Mouse (Mus musculus) limb, embryonic 13.5 days (tissue): ENCODE measurements around the gene Hira. TPM values are rescaled to one million over a fixed set of nuclear protein-coding genes. Genes with fewer than 3 reads are reported as not detected.
"Not testable (repeated sequence)": the region's sequence is repeated elsewhere in the genome, so short reads cannot be mapped to it uniquely, and the experiment has no call there.

Experiments used
- ATAC-seq: fragments of 200-750 bp; cut with Nextera tagmentation; 2 replicates; pipeline ENCODE4 v1.8.0; 2017; ENCODE audit warnings: low read depth, moderate number of reproducible peaks, moderate TSS enrichment; ENCODE audit not compliant: low FRiP score
- H3K27ac ChIP-seq: fragments of 300-500 bp; sonication (generic); 2 replicates; pipeline ENCODE4 v1.5.1; 2015; ENCODE audit warnings: inconsistent platforms, mild to moderate bottlenecking, moderate library complexity
- H3K27me3 ChIP-seq: fragments of 300-500 bp; sonication (generic); 2 replicates; pipeline ENCODE4 v1.6.1; 2015; ENCODE audit warnings: mild to moderate bottlenecking, inconsistent platforms
- H3K36me3 ChIP-seq: fragments of 300-500 bp; sonication (generic); 2 replicates; pipeline ENCODE4 v1.6.1; 2015; ENCODE audit warnings: inconsistent platforms, mild to moderate bottlenecking, moderate library complexity
- H3K4me1 ChIP-seq: fragments of 300-500 bp; sonication (generic); 2 replicates; pipeline ENCODE4 v1.6.1; 2015; ENCODE audit warnings: inconsistent platforms
- H3K4me2 ChIP-seq: fragments of 300-500 bp; sonication (generic); replicated peaks from 2 replicates; pipeline ENCODE4 v1.6.1; 2015; ENCODE audit warnings: inconsistent platforms, mild to moderate bottlenecking, moderate library complexity
- H3K4me3 ChIP-seq: fragments of 300-500 bp; sonication (generic); 2 replicates; pipeline ENCODE4 v1.5.1; 2015; ENCODE audit warnings: moderate library complexity, mild to moderate bottlenecking, inconsistent platforms
- H3K9ac ChIP-seq: fragments of 300-500 bp; sonication (generic); 2 replicates; pipeline ENCODE4 v1.6.1; 2015; ENCODE audit warnings: mild to moderate bottlenecking, inconsistent platforms
- H3K9me3 ChIP-seq: fragments of 300-500 bp; sonication (generic); 2 replicates; pipeline ENCODE4 v1.6.1; 2016; ENCODE audit warnings: inconsistent platforms
- WGBS: fragments of 180-500 bp; shearing (Covaris S2); methylation state at CpG from one replicate; pipeline ENCODE4 v1.1.7; 2015; 5-methylcytosine and 5-hydroxymethylcytosine counted together
- polyA plus RNA-seq: library from polyadenylated mRNA; unstranded; fragments of >200 nt; fragmentation: Nextera tagmentation; extraction: Ambion mirVana; gene quantifications from 2 replicates; pipeline ENCODE4 v1.2.1, GENCODE M21; 2015

Hira gene
- 18.9 TPM in 2 replicates for polyA plus RNA-seq

DNA sequence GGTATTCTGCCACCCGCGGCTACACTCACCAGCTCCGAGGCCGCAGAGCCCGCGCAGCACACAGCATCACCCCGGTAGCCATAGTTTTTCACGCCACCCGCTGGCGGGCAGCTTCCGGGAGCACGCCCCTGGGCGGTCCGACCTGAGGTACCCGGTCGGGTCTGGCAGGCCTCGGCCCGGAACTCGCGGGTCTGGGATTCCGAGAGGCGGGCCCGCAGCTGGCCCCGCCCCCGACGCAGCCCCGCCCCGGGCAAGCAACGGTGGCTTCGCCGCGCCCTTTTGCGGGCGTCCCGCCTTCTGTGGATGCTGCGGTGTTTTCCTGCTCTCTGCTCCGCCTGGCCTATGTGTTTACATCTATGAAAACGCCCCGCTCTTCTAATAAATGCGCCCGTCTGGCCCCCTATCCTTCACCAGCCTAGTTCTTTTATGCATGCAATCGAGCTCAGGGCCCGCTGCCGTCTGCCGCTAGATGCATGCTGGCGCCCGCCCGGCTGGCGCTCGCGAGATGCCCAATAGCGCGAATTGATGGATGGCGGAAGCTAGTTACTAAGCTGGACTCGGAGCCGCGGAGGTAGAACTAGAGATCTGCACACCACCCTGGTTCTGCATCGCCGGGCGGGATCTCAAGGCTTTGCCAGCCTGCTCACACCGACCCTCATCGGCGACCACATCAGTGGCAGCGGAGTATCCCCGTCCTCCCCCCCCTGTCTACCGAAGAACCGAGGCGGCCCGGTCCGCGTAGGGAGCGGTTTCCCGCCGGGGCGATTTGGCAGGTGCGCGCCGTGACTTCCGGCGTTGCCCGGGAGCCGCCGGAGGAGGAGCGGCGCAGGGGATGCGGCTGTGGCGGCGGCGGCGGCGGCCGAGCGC lies at the start of gene Hira, which contains the start of gene Mrpl40:
TSS of gene Hira (plus strand) at position 596 of the 867 bp plus-strand sequence.
TSS of gene Mrpl40 (minus strand) at position 421 of the 867 bp plus-strand sequence.
- peak within 1 kb of the TSS; percentile 94 for H3K27ac ChIP-seq
- peaks cover 51% of the 10 kb centered on the region for H3K36me3 ChIP-seq
- WGBS = under 1% methylated on average over 88 of the region's 93 CpGs
- peak within 1 kb of the TSS; percentile 92 for H3K4me3 ChIP-seq
- no peaks in the 10 kb centered on the region for H3K27me3 ChIP-seq
- peak; percentile 93 for ATAC-seq
- H3K4me1 ChIP-seq = peaks cover 11% of the 10 kb centered on the region
- peak within 1 kb of the TSS; percentile 83 for H3K4me2 ChIP-seq
- peak within 1 kb of the TSS; percentile 94 for H3K9ac ChIP-seq
- H3K9me3 ChIP-seq = no peaks in the 10 kb centered on the region

DNA sequence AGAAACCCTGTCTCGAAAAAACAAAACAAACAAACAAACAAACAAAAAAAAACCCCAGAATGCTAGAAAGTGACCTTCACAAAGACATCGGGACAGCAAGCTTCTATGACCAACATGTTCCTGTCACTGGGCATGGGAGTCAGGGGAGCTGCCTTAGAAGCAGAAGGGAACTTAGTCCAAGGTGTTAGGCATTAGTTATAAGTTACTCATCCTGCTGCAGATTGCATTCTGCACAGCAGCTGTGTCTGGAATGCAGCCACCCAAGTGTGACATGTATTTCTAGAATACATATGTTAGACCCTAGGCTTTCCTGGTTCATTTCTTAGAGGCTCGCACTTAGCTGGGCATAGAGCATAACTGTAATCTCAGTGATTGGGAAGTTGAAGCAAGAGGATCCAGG lies 48.2 kb upstream of the Hira start:
- Histone ChIP-seq H3K4me3 (no peak overlapping the region), H3K27me3 (no peaks in the 10 kb centered on the region), H3K4me2 (no peak overlapping the region), H3K9me3 (no peaks in the 10 kb centered on the region), H3K4me1 (no peaks in the 10 kb centered on the region), H3K36me3 (peaks cover 97% of the 10 kb centered on the region), H3K9ac (no peak overlapping the region), H3K27ac (no peak overlapping the region)
- ATAC-seq = no peak
- WGBS = 93% methylated on average over 3 of the region's 3 CpGs

DNA sequence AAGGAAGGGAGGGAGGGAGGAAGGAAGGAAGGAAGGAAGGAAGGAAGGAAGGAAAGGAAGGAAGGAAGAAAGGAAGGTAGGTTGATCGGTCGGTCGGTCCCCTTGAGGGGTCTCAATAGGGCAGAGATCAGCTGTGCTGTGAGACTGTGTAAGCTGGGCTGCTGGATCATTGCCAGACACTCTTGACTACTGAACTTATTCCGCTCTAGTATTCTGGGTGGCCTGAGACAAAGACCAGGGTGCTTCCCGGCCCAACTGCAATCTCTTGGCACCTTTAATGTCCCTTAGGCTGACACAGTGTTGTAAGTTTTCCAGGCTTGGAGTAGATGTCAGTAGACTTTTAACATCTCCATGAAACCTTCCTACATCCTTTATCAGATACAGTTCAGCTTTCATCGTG lies 47.7 kb upstream of the Hira start:
- H3K4me2 ChIP-seq = no peak overlapping the region
- no peaks in the 10 kb centered on the region for H3K9me3 ChIP-seq
- 94% methylated on average over 6 of the region's 6 CpGs for WGBS
- no peaks in the 10 kb centered on the region for H3K4me1 ChIP-seq
- H3K27ac ChIP-seq = no peak overlapping the region
- no peak overlapping the region for H3K4me3 ChIP-seq
- peaks cover 97% of the 10 kb centered on the region for H3K36me3 ChIP-seq
- ATAC-seq = no peak
- H3K9ac ChIP-seq = no peak overlapping the region
- H3K27me3 ChIP-seq = no peaks in the 10 kb centered on the region

DNA sequence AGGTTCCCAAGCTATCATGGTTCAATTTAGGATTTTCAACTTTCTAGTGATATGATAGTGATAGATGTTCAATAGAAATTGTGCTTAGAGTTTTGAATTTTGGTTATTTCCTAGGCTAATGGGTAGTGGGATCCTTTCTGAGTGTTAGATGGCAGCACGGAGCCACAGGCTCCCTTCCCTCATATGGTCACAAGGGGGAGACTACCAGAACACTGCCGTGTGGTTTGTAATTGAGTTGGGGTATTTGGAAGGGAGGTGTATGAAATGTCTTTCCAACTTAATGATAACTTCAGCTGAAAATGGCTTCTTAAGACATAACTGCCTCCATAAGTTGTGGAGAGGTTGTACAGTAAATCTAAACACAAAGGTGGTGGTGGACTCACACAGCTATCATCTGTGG lies 43.4 kb upstream of the Hira start:
- 75% methylated on average over 2 of the region's 2 CpGs for WGBS
- no peak overlapping the region for H3K4me2 ChIP-seq
- no peak overlapping the region for H3K27ac ChIP-seq
- no peak for ATAC-seq
- H3K36me3 ChIP-seq = peaks cover 75% of the 10 kb centered on the region
- H3K27me3 ChIP-seq = no peaks in the 10 kb centered on the region
- no peaks in the 10 kb centered on the region for H3K4me1 ChIP-seq
- H3K9me3 ChIP-seq = no peaks in the 10 kb centered on the region
- H3K4me3 ChIP-seq = no peak overlapping the region
- no peak overlapping the region for H3K9ac ChIP-seq

DNA sequence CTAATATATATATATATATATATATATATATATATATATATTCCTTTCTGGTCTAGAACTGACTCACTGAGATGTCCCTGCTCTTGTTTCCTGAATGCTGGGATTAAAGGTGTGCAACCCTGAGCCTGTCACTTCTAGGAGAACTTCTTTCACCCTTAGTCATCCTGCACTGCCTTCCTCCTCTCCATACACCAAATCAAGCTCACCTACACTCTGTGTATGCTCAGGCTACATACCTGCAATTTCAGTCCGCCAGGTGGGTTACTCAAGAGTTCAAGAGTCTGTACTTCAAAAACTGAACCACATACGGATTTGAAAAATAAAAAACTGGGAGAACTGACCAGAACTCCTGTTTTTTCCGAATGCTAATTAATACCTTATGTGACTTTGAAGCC lies 40.8 kb upstream of the Hira start:
- Histone ChIP-seq H3K9me3 (no peaks in the 10 kb centered on the region), H3K36me3 (peaks cover 60% of the 10 kb centered on the region), H3K27me3 (no peaks in the 10 kb centered on the region), H3K4me3 (peak overlapping the region; percentile 93), H3K4me2 (peak overlapping the region; percentile 74), H3K4me1 (no peaks in the 10 kb centered on the region), H3K9ac (peak overlapping the region; percentile 84; the same call in 1 of the 2 replicates), H3K27ac (no peak overlapping the region)
- 24% methylated on average over 3 of the region's 3 CpGs for WGBS
- ATAC-seq = peak; percentile 24; the same call in 1 of the 2 replicates

DNA sequence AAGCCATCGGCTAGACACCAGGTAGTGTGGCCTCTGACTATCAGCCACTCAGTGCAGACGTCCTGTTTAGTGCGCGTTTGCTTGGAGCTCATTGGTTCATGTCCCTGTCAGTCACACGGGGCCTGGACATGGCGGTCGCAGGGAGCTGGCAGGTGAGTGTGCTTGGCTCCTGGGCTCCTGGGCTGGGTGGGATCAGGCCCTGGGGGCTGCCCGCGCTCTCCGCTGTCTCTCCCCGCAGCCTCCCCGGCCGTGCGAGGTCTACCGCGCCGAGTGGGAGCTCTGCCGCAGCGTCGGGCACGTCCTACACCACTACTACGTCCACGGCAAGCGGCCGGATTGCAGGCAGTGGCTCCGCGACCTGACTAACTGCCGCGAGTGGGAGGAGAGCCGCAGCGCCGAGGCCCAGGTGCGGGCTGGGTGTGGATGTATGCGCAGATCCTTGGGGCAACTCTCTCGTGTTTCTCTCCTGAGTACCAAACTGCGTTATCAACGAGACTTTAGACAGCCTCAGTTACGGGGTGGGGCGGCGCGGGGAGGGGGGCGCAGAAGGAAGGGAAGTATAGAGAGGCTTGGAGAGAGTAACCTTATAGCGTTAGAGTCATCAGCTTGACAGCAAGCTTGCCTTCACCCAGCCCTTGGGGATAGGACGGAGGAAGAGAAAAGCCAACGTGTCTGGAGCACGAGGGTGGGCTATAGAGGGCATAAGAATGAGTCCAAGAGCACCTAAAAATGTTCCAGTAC lies 40.2 kb upstream of the Hira start, which contains the start of the genes 2510002D24Rik and Gm28539:
TSS of gene 2510002D24Rik (plus strand) at position 111 of the 741 bp plus-strand sequence.
TSS of gene Gm28539 (plus strand) at position 117 of the 741 bp plus-strand sequence.
- Histone ChIP-seq H3K27ac (peak within 1 kb of the TSS; percentile 75), H3K4me2 (peak within 1 kb of the TSS; percentile 74), H3K4me3 (peak within 1 kb of the TSS; percentile 93), H3K27me3 (no peaks in the 10 kb centered on the region), H3K36me3 (peaks cover 59% of the 10 kb centered on the region), H3K4me1 (no peaks in the 10 kb centered on the region), H3K9me3 (no peaks in the 10 kb centered on the region), H3K9ac (peak within 1 kb of the TSS; percentile 84)
- peak; percentile 99 for ATAC-seq
- under 1% methylated on average over 46 of the region's 46 CpGs for WGBS

DNA sequence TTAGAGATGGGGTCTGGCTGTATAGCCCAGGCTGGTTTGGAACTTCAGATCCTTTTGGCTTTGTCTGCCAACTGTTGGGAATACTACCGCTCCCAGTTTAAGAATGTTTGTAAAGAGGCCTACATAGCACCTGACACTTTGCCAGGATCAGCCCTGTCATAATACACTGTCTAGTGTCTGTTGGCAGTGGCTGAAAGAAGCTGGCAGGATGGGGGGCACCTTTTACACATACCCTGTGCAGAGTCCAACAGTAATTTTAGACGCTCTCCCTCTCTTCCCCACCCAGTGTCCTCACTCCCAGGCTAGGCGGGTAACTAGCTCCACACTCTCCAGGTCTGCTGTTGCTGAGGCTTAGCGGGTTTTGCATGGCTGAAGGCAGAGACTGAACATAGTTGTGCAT lies 38.5 kb upstream of the Hira start:
- ATAC-seq = no peak
- WGBS = 98% methylated on average over 4 of the region's 4 CpGs
- Histone ChIP-seq H3K9ac (no peak overlapping the region), H3K36me3 (peaks cover 42% of the 10 kb centered on the region), H3K9me3 (no peaks in the 10 kb centered on the region), H3K27ac (no peak overlapping the region), H3K4me1 (no peaks in the 10 kb centered on the region), H3K4me3 (no peak overlapping the region), H3K4me2 (no peak overlapping the region), H3K27me3 (no peaks in the 10 kb centered on the region)

DNA sequence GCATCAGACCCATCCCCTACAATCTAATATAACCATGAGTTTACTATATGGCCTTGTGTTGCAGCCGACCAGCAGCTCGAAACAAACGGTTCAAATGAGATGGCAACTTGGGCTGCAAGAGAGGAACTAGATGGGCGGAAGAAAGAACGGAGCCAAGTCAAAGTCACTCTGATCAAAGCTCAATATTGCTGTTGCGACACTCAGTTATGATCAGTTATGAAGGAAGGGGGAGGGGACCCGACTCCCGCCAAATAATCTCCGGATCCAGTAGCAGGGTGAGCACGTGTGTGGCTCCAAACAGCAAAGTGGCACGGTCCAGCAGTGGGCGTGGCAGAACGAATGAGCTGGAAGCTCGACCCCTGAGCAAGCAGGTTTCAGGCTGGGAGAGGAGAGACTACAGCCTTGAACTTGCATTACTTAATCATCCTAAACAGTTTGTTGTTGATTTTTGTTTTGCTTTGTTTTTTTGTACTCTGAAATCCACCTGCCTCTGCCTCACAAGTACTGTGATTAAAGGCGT lies 30.5 kb upstream of the Hira start:
- H3K27me3 ChIP-seq = no peaks in the 10 kb centered on the region
- no peak overlapping the region for H3K27ac ChIP-seq
- H3K36me3 ChIP-seq = peaks cover 2% of the 10 kb centered on the region; the same call in 1 of the 2 replicates
- no peaks in the 10 kb centered on the region for H3K4me1 ChIP-seq
- no peak overlapping the region for H3K4me3 ChIP-seq
- no peak overlapping the region for H3K4me2 ChIP-seq
- WGBS = 90% methylated on average over 15 of the region's 15 CpGs
- H3K9ac ChIP-seq = no peak overlapping the region
- no peak for ATAC-seq
- peaks cover 9% of the 10 kb centered on the region; the same call in 1 of the 2 replicates for H3K9me3 ChIP-seq

DNA sequence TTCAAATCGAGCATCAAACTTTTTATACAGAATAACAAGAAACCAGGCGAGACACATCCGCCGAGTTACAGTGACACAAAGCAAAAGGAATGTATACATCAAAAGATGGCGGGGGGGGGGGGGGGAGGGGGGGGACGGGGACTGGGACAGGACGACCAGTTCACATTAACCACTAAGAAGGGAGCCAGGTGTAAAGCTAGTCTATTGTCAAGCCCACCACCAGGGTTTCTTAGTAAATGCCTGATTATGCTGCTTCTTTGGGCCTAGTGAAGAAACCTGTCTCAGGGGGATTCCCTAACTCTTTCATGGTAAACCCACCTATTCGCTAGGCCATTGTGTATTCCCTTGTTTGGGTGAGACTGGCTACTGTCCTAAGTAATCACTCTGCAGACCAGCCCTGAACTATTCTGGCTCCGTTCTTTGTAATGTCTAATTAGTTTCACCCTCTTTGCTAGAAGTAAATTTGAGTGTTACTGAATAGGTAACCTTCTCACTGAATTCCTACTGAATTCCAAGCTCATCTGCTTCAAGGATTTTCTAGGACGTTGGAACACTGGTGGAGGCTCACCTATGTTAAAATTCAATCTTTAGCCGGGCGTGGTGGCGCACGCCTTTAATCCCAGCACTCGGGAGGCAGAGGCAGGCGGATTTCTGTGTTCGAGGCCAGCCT lies 27.2 kb upstream of the Hira start:
- not testable (repeated sequence) for H3K4me3 ChIP-seq, H3K27ac ChIP-seq, ATAC-seq, H3K36me3 ChIP-seq, H3K9me3 ChIP-seq, H3K9ac ChIP-seq, H3K4me2 ChIP-seq, H3K4me1 ChIP-seq, H3K27me3 ChIP-seq
- 93% methylated on average over 14 of the region's 17 CpGs for WGBS

DNA sequence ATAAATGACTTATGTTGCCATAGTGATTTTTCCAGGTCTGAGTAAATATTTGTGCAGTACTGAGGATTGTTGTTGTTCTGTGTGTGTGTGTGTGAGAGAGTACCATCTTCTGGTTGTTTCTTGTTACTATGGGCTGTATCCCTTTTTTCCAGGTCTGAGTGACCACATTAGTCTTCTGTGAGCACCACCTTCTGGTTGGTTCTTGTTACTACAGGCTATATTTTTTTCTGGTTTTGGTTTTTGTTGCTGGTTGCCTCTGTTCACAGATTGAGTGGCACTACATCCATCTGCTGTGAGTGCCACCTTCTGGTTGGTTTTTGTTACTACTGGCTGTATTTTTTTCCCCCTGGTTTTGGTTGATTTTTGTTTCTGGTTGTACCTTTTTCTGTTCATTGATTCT lies 18.3 kb upstream of the Hira start:
- no peak overlapping the region for H3K4me3 ChIP-seq
- no peak overlapping the region for H3K4me2 ChIP-seq
- no peaks in the 10 kb centered on the region; the same call in 1 of the 2 replicates for H3K9me3 ChIP-seq
- no peaks in the 10 kb centered on the region for H3K4me1 ChIP-seq
- H3K9ac ChIP-seq = no peak overlapping the region
- ATAC-seq = no peak
- H3K36me3 ChIP-seq = no peaks in the 10 kb centered on the region
- H3K27ac ChIP-seq = no peak overlapping the region
- no peaks in the 10 kb centered on the region for H3K27me3 ChIP-seq

DNA sequence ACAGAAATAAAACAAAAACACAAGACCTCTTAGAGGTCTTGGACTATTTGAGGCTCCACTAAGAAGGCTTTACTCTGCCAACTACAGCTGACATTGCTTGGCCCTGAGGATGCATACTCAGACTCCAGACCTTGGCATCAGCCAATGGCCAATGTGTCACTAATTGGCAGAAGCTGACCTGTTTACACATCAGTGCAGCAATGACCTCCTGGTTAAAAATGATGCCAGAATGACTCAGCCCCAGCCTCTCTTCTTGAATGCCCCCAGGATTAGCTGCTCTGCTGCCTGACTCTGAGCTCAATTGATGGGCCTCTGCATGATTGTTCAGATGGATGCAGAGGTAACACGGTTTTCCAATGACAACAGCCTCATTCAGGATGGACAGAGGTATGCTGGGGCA lies 16.7 kb upstream of the Hira start:
- H3K9me3 ChIP-seq = no peaks in the 10 kb centered on the region; the same call in 1 of the 2 replicates
- no peak overlapping the region for H3K4me2 ChIP-seq
- no peaks in the 10 kb centered on the region for H3K36me3 ChIP-seq
- no peak overlapping the region for H3K27ac ChIP-seq
- no peak overlapping the region for H3K9ac ChIP-seq
- H3K4me1 ChIP-seq = no peaks in the 10 kb centered on the region
- H3K4me3 ChIP-seq = no peak overlapping the region
- no peak for ATAC-seq
- H3K27me3 ChIP-seq = no peaks in the 10 kb centered on the region
- 83% methylated on average over 1 of the region's 1 CpGs for WGBS
